In the genomic region with DNA sequence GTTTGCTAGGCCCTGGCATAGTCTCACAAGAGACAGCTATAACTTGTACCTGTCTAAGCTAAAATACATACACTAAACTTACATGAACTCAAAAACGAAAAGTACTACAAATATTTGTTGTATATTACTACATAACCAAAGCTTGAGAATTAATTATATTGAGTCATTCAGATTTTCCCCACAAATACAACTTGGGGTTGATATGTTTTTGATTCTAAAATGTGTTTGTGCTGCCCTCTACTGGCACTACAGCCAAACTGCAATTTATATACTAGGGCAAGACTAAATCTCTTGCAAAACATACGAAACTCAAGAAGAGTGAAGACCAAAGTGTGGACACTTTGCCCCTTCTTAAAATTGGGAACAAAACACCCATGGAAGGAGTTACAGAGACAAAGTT, we compare ENCODE assay signal across 7 mouse cellular contexts. TPM values are rescaled to one million over a fixed set of nuclear protein-coding genes. Genes with fewer than 3 reads are reported as not detected.
A peak's percentile ranks its signal among the peaks of the same experiment; 100 is the strongest.
DNase-seq lines count a peak whose midpoint lies in the region; ATAC-seq lines count a peak whose summit lies in the region.
"Not testable (repeated sequence)": the region's sequence is repeated elsewhere in the genome, so short reads cannot be mapped to it uniquely, and the experiment has no call there.

No protein-coding gene starts in this region.

- not testable (repeated sequence) for H3K9me3 ChIP-seq in forebrain, embryonic 14.5 days (replicated peaks; ENCODE audit: control insufficient read depth, low read length); hindbrain, embryonic 14.5 days (ENCODE audit: control insufficient read depth, low read length)

- H3K4me1 ChIP-seq in forebrain, embryonic 14.5 days (ENCODE audit: control insufficient read depth, insufficient read depth, low read length); hindbrain, embryonic 14.5 days (replicated peaks; ENCODE audit: control insufficient read depth, insufficient read depth, low read length): not testable (repeated sequence)

- peak; percentile 58 for DNase-seq in R1 (ENCODE audit: low read depth, low spot score)
- DNase-seq in cerebellum, adult 8-10 months: peak; percentile 11
- DNase-seq in forebrain, embryonic 14.5 days (ENCODE audit: low spot score): peak; percentile 74
- peak; percentile 83 for DNase-seq in hindbrain, embryonic 14.5 days (ENCODE audit: low spot score)
- peak; percentile 38 to 74 for DNase-seq in layer of hippocampus, postnatal 14 days (ENCODE audit: low spot score in 2 of 2)
- DNase-seq in lung, postnatal 36 days: peak; percentile 52
- DNase-seq in retina, postnatal 1 day: peak; percentile 53

- H3K36me3 ChIP-seq in forebrain, embryonic 14.5 days (ENCODE audit: control insufficient read depth, insufficient read depth, low read length): peaks cover 28% of the 10 kb centered on the region; the same call in 1 of the 2 replicates
- peaks cover 42% of the 10 kb centered on the region for H3K36me3 ChIP-seq in hindbrain, embryonic 14.5 days (replicated peaks; ENCODE audit: control insufficient read depth, insufficient read depth)

- 29% methylated on average over 2 of the region's 2 CpGs for WGBS in forebrain, embryonic 14.5 days
- WGBS in hindbrain, embryonic 14.5 days: 40% methylated on average over 2 of the region's 2 CpGs

- H3K4me3 ChIP-seq in forebrain, embryonic 14.5 days (ENCODE audit: low read depth, low read length); hindbrain, embryonic 14.5 days (replicated peaks; ENCODE audit: low read length): not testable (repeated sequence)

- not testable (repeated sequence) for H3K9ac ChIP-seq in forebrain, embryonic 14.5 days (ENCODE audit: low read length); hindbrain, embryonic 14.5 days

- H3K27ac ChIP-seq in forebrain, embryonic 14.5 days (ENCODE audit: low read depth, low read length); hindbrain, embryonic 14.5 days: not testable (repeated sequence)

- peak; percentile 34; the same call in 1 of the 2 replicates for ATAC-seq in forebrain, embryonic 14.5 days
- ATAC-seq in hindbrain, embryonic 14.5 days (ENCODE audit: low FRiP score): not testable (repeated sequence)

- H3K27me3 ChIP-seq in forebrain, embryonic 14.5 days (replicated peaks; ENCODE audit: control insufficient read depth, insufficient read depth, low read length); hindbrain, embryonic 14.5 days (ENCODE audit: control insufficient read depth, insufficient read depth, low read length): not testable (repeated sequence)

- not testable (repeated sequence) for H3K4me2 ChIP-seq in forebrain, embryonic 14.5 days (ENCODE audit: low read length); hindbrain, embryonic 14.5 days (replicated peaks)

RNA-seq across cellular contexts. Expression of gene Mettl4, which starts 19.4 kb away (rescaled TPM):
- polyA plus RNA-seq in forebrain, embryonic 14.5 days (2014; fragmentation: Nextera tagmentation; extraction: Ambion mirVana): 36.7 and 37.8 TPM in 2 replicates
- polyA plus RNA-seq in hindbrain, embryonic 14.5 days (2014; fragmentation: Nextera tagmentation; extraction: Ambion mirVana): 24.1 and 24.9 TPM in 2 replicates
- 10 to 100 TPM; 14.2 to 16.2 TPM for total RNA-seq in layer of hippocampus, postnatal 14 days (2021)

Comparison
In these comparisons a context has a peak if more than half of its experiments do, and no peak if none do; other contexts are left out.
1. DNase-seq: peak in every context shown above with its lines; median percentile 83 in hindbrain, embryonic 14.5 days; 74 in forebrain, embryonic 14.5 days; 58 in R1; 56 in layer of hippocampus, postnatal 14 days; 53 in retina, postnatal 1 day; 52 in lung, postnatal 36 days; 11 in cerebellum, adult 8-10 months.